Mouse (Mus musculus) neutrophil, adult 5-6 weeks (primary cell): ENCODE data around the gene Zfp595. TPM values are rescaled to one million over a fixed set of nuclear protein-coding genes. Genes with fewer than 3 reads are reported as not detected.
A peak's percentile ranks its signal among the peaks of the same experiment; 100 is the strongest.
"Not testable (repeated sequence)": the region's sequence is repeated elsewhere in the genome, so short reads cannot be mapped to it uniquely, and the experiment has no call there.

Experiments used
- ATAC-seq: fragments of 151-379, 151-347 bp; 2 replicates; pipeline ENCODE4 v1.8.0; 2017; ENCODE audit warnings: mild to moderate bottlenecking, moderate TSS enrichment; ENCODE audit not compliant: insufficient number of reproducible peaks, poor library complexity, low FRiP score, severe bottlenecking; ENCODE audit errors: extremely low read depth
- total RNA-seq: library from RNA; stranded (forward); fragments of 200-1000 nt; gene quantifications from 2 replicates; pipeline ENCODE4 v1.2.3, GENCODE M21; 2017

The Zfp595 gene
- 18.8 and 22.3 TPM in 2 replicates for total RNA-seq

DNA sequence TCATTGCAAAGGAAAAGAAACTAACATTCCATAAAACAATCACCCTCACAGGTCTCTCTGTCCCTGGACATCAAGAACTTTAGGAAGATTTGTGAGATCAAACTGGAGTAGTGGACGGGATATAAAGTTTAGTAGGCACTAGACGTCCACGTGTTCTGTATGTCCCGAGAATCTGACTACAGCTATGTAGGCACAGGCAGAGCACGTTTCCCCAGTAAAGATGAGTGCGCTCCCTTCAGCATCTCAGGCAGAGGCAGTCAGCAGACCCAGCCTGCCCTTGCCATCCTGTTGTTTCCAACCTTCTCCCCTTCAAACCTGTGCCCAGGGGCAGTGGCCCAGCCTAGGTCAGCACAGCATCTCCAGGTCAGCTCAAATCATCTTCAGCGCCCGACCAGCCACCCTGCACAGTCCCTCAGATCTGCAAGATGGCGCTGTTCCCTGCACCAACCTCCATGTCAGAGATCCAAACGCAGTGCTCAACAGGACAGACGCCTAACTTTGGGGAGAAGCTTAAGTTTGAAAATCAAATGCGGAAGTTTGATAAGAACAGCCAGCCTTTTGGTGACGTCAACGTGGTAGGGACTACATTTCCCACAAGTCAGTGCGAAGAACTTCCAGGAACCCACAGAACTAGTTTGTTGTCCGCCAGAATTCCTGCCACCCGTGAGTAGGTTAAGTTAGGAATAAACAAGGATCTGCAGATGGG lies at the start of gene Zfp595:
Gene Zfp595, minus strand, starts transcription at position 552 of the 706 bp plus-strand sequence.
- ATAC-seq: peak; percentile 98

DNA sequence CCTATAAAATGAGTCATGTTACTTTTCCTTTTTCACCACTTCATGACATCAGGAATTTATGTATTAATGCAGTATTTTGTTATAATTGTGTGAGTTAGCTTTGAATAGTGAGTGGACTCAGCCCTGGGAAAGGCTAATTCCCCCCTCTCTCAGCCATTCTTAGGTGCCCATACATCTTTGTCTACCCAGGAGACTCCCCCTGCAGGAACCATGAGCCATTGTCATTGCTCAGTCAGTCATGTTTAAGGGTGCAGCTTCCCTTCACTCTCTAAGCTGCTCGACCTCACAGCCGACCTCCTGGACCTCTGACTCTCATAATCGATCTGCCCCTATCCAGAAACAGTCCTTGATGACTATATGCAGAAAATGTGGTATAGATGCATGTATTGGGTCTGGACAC lies 43.9 kb upstream of the Zfp595 start:
- not testable (repeated sequence) for ATAC-seq

- ATAC-seq: peak; percentile 95
These were observed 42.9 kb upstream of the Zfp595 start, which contains the start of the genes Gm28041 and Zfp456 for GRCm38 (mm10) chr13:67375050-67375911. TSS of gene Gm28041 (minus strand) at chr13:67375733. TSS of gene Zfp456 (minus strand) at chr13:67375810.

DNA sequence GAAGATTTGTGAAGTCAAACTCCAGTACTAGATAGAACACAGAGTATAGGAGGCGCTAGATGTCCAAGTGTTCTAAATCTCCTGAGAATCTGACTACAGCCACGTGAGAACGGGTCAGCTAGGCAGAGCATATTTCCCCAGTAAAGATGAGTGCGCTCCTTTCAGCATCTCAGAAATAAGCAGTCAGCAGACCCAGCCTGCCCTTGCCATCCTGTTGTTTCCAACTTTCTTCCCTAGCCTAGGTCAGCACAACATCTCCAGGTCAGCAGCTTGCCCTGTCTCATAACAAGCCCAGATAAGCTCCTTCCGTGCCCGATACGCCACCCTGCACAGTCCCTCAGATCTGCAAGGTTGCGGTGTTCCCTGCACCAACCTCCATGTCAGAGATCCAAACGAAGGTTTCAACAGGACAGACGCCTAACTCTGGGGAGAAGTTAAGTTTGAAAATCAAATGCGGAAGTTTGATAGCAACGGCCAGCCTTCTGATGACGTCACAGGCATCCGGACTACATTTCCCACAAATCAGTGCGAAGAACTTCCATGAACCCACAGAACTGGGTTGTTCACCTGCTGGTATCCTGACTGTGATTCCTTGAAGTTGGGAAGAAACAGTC lies 27.9 kb upstream of the Zfp595 start, which contains the start of the genes Gm28044 and Zfp953:
Gene Gm28044, minus strand, starts transcription at position 406 of the 614 bp plus-strand sequence.
Gene Zfp953, minus strand, starts transcription at position 475 of the 614 bp plus-strand sequence.
- peak; percentile 96 for ATAC-seq

GRCm38 (mm10) chr13:67351854-67352253 lies 19.5 kb upstream of the Zfp595 start:
- no peak for ATAC-seq

DNA sequence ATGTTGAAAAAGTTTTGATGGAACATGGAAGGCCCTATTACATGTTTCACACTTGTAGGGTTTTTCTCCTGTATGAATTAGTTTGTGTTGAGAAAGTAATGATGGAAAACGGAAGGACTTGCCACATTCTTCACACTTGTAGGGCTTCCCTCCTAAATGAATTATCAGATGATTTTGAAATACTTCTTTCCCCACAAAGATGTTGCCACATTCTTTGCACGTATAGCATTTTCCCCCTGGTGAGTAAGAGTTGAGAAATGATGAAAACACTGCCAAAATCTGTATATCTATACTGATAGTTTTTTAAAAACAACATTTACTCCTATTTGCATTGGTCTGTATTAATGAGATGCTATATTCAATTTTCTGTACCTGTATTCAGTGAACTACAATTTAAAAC lies 11.1 kb upstream of the Zfp595 start:
- ATAC-seq: no peak

DNA sequence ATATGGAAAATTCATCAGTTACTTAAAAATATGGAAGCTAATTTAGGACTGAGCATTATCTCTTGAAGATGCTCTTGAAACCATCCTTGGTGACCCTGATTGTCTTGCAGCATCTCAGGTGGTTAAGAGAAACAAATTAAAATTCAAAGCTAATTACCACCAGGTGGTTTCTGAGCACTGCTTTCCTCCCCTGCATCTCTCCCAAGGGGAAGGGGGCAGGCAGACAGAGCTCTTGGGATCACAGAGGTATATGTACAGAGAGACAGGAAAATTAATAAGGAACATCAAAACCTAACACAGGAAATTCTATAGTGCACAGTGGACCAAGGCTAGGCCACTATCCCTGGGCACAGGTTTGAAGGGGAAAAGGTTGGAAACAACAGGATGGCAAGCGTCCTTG lies 507 bp upstream of the Zfp595 start:
- ATAC-seq: no peak

DNA sequence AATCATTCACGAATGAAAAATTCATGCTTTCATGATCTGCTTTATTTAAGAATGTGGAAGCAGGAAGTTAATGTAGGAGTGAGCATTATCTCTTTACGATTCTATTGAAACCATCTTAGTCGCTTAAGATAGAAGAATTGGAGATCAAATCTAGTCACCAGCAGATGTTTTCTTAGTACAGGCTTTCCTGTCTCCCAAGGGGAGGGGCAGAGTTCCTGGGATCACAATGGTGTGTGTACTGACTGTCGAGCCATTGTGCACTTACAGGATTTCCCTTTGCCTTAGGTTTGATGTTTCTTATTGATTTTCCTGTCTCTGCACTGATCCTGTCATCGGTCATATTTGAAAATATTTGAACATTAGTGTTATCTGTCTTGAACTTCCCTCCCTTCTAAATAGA lies 25.7 kb downstream of the Zfp595 start:
- no peak; the same call in 1 of the 2 replicates for ATAC-seq

- peak; percentile 92 for ATAC-seq
These were observed 26.3 kb downstream of the Zfp595 start, which contains the start of gene Zfp457 for GRCm38 (mm10) chr13:67305822-67306672. TSS of gene Zfp457 (minus strand) at chr13:67306485.

DNA sequence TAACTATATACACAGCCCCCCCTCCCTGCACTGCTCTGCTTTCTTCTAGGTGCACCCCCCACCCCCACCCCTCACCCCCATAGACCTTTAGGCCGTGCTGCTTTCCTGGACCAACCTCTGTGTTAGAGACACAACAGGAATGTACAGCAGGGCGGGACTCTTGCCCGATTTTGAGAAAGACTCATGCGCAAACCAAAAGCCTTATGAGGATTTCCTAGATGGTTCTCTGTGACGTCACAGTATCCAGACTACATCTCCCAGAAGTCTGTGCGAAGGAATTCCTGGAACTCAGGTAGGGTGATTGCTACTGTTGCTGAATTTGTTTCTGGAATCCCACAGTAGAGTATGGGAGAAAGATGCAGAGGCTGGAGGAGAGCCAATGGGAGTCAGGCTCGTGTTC lies 54.1 kb downstream of the Zfp595 start, which contains the start of gene Zfp458:
Gene Zfp458, minus strand, starts transcription at position 153 of the 400 bp plus-strand sequence.
- no peak for ATAC-seq

DNA sequence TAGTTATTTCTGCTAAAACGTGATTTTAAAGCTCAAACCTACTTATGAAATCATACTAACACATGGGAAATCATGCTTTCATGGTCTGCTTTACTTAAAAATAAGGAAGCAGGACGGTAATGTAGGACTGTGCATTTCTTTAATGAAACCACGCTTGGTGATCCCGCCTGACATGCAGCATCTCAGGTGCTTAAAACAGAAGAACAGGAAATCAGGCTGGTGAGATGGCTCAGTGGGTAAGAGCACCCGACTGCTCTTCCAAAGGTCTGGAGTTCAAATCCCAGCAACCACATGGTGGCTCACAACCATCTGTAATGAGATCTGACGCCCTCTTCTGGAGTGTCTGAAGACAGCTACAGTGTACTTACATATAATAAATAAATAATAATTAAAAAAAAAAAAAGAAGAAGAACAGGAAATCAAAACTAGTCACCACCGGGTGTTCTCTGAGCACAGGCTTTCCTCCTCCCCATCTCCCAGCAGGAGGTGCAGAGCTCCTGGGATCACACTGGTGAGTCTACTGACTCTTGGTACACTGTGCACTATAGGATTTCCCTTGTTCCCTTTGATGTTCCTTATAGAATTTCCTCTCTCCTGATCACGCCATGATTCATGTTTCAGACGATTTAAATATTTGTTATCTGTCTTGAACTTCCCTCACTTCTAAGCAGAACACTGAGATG lies 62.8 kb downstream of the Zfp595 start:
- not testable (repeated sequence) for ATAC-seq

- ATAC-seq: peak; percentile 99
These were observed 63.6 kb downstream of the Zfp595 start for GRCm38 (mm10) chr13:67268568-67269369.

Other genes with a start within 250 kb of the Zfp595 start
- 4.1 and 4.2 TPM in 2 replicates for gene Zfp708, start 234.6 kb downstream of the Zfp595 start, total RNA-seq
- gene Gm28557, start 224.0 kb downstream of the Zfp595 start, total RNA-seq: 0.98 and 5.4 TPM in 2 replicates
- gene Rslcan18, start 216.3 kb downstream of the Zfp595 start, total RNA-seq: 1.3 and 1.8 TPM in 2 replicates
- gene Zfp759, start 210.9 kb downstream of the Zfp595 start, total RNA-seq: 4.2 and 4.3 TPM in 2 replicates
- 13.0 and 14.3 TPM in 2 replicates for gene Rsl1, start 159.4 kb downstream of the Zfp595 start, total RNA-seq
- gene Zfp455, start 138.1 kb downstream of the Zfp595 start, total RNA-seq: 2.4 and 2.8 TPM in 2 replicates
- 4.8 and 7.2 TPM in 2 replicates for gene Zfp458, start 54.1 kb downstream of the Zfp595 start, total RNA-seq
- gene Zfp457, start 26.1 kb downstream of the Zfp595 start, total RNA-seq: 3.8 and 4.4 TPM in 2 replicates
- gene Gm28044, start 28.0 kb upstream of the Zfp595 start, total RNA-seq: 2.6 and 10.2 TPM in 2 replicates
- gene Zfp953, start 28.0 kb upstream of the Zfp595 start, total RNA-seq: 16.6 and 19.0 TPM in 2 replicates
- gene Gm28041, start 43.2 kb upstream of the Zfp595 start, total RNA-seq: 3.9 TPM in 1 of 2 replicates, not detected in the other
- 8.8 TPM in 2 replicates for gene Zfp456, start 43.2 kb upstream of the Zfp595 start, total RNA-seq
- gene Zfp429, start 67.2 kb upstream of the Zfp595 start, total RNA-seq: 21.6 and 21.7 TPM in 2 replicates
- gene Zfp459, start 88.8 kb upstream of the Zfp595 start, total RNA-seq: 1.7 and 4.2 TPM in 2 replicates
- gene Zfp874a, start 119.1 kb upstream of the Zfp595 start, total RNA-seq: 21.8 and 22.7 TPM in 2 replicates
- 17.6 and 18.2 TPM in 2 replicates for gene Zfp874b, start 151.7 kb upstream of the Zfp595 start, total RNA-seq
- gene Zfp58, start 168.0 kb upstream of the Zfp595 start, total RNA-seq: 14.0 and 15.1 TPM in 2 replicates
- gene Gm26965, start 193.6 kb upstream of the Zfp595 start, total RNA-seq: 0.93 TPM in 1 of 2 replicates, not detected in the other
- gene Zfp87, start 193.6 kb upstream of the Zfp595 start, total RNA-seq: 24.4 and 30.7 TPM in 2 replicates
- gene Zfp748, start 221.3 kb upstream of the Zfp595 start, total RNA-seq: 17.6 and 17.7 TPM in 2 replicates